Mouse (Mus musculus) E14TG2a.4 (cell line): ENCODE results near the gene Kif9.

Experiments used
- H3K27me3 ChIP-seq: 2 replicates; pipeline ENCODE4 v1.6.1; 2014; ENCODE audit warnings: low read length, control low read depth; ENCODE audit not compliant: insufficient read depth
- H3K36me3 ChIP-seq: 2 replicates; pipeline ENCODE4 v1.6.1; 2014; ENCODE audit warnings: low read length, control low read depth; ENCODE audit not compliant: insufficient read depth
- H3K4me1 ChIP-seq: replicated peaks from 2 replicates; pipeline ENCODE4 v1.6.1; 2014; ENCODE audit warnings: low read depth, low read length, control low read depth
- H3K4me3 ChIP-seq: replicated peaks from 2 replicates; pipeline ENCODE4 v1.5.1; 2014; ENCODE audit warnings: mild to moderate bottlenecking, low read length
- H3K9me3 ChIP-seq: 2 replicates; pipeline ENCODE4 v1.6.1; 2014; ENCODE audit warnings: low read length, control low read depth
- CTCF ChIP-seq: conservative IDR thresholded peaks from 2 replicates; pipeline ENCODE4 v1.5.1; 2014; ENCODE audit warnings: low read length
- NANOG ChIP-seq: IDR thresholded peaks from 2 replicates; pipeline ENCODE4 v1.6.1; 2014; ENCODE audit warnings: borderline replicate concordance, low read length, mixed read lengths
- POU5F1 ChIP-seq: IDR thresholded peaks from 2 replicates; pipeline ENCODE4 v1.6.1; 2014; ENCODE audit warnings: low read length, borderline replicate concordance

Kif9 gene

GRCm38 (mm10) chr9:110476124-110477091, at the start of gene Kif9, which contains the start of gene Klhl18:
Gene Kif9, plus strand, starts transcription at chr9:110476958.
Gene Klhl18, minus strand, starts transcription at chr9:110476694.
- no peaks in the 10 kb centered on the region for H3K36me3 ChIP-seq
- H3K9me3 ChIP-seq = no peaks in the 10 kb centered on the region
- peaks cover 25% of the 10 kb centered on the region for H3K4me1 ChIP-seq
- peaks cover 14% of the 10 kb centered on the region for H3K27me3 ChIP-seq
- H3K4me3 ChIP-seq = peak within 1 kb of the TSS; percentile 94
- TF ChIP-seq CTCF (no peak), POU5F1 (no peak)

- H3K27me3 ChIP-seq = no peaks in the 10 kb centered on the region
- peaks cover 17% of the 10 kb centered on the region for H3K4me1 ChIP-seq
- TF ChIP-seq CTCF = no peak
- no peak for TF ChIP-seq POU5F1
- no peak for TF ChIP-seq NANOG
- peaks cover 14% of the 10 kb centered on the region; the same call in 1 of the 2 replicates for H3K36me3 ChIP-seq
- H3K4me3 ChIP-seq = no peak overlapping the region
- no peaks in the 10 kb centered on the region for H3K9me3 ChIP-seq
These were observed 45.5 kb upstream of the Kif9 start for GRCm38 (mm10) chr9:110431241-110431640.

- H3K9me3 ChIP-seq = no peaks in the 10 kb centered on the region
- H3K4me1 ChIP-seq = peaks cover 12% of the 10 kb centered on the region
- peaks cover 17% of the 10 kb centered on the region; the same call in 1 of the 2 replicates for H3K36me3 ChIP-seq
- H3K27me3 ChIP-seq = no peaks in the 10 kb centered on the region
- H3K4me3 ChIP-seq = no peak overlapping the region
- TF ChIP-seq CTCF (no peak), NANOG (no peak), POU5F1 (no peak)
These were observed 43.7 kb upstream of the Kif9 start for GRCm38 (mm10) chr9:110433045-110433444.

- no peak overlapping the region for H3K4me3 ChIP-seq
- peaks cover 18% of the 10 kb centered on the region for H3K4me1 ChIP-seq
- 0 out of 2 replicates have a peak, but pooled peaks cover 8% of the 10 kb centered on the region for H3K36me3 ChIP-seq
- TF ChIP-seq CTCF (no peak), POU5F1 (no peak), NANOG (no peak)
- no peaks in the 10 kb centered on the region for H3K9me3 ChIP-seq
- H3K27me3 ChIP-seq = no peaks in the 10 kb centered on the region
These were observed 40.7 kb upstream of the Kif9 start for GRCm38 (mm10) chr9:110436041-110436440.

GRCm38 (mm10) chr9:110440049-110440448, 36.7 kb upstream of the Kif9 start:
- peaks cover 9% of the 10 kb centered on the region for H3K4me1 ChIP-seq
- no peak overlapping the region for H3K4me3 ChIP-seq
- no peaks in the 10 kb centered on the region for H3K9me3 ChIP-seq
- H3K36me3 ChIP-seq = peaks cover 10% of the 10 kb centered on the region; the same call in 1 of the 2 replicates
- no peaks in the 10 kb centered on the region for H3K27me3 ChIP-seq
- TF ChIP-seq NANOG (no peak), POU5F1 (no peak)

GRCm38 (mm10) chr9:110440559-110440958, 36.2 kb upstream of the Kif9 start:
- peaks cover 5% of the 10 kb centered on the region; the same call in 1 of the 2 replicates for H3K4me1 ChIP-seq
- peaks cover 9% of the 10 kb centered on the region; the same call in 1 of the 2 replicates for H3K36me3 ChIP-seq
- H3K4me3 ChIP-seq = no peak overlapping the region
- H3K9me3 ChIP-seq = no peaks in the 10 kb centered on the region
- TF ChIP-seq NANOG = no peak
- no peak for TF ChIP-seq CTCF
- no peak for TF ChIP-seq POU5F1
- H3K27me3 ChIP-seq = no peaks in the 10 kb centered on the region

GRCm38 (mm10) chr9:110448356-110448755, 28.4 kb upstream of the Kif9 start:
- H3K27me3 ChIP-seq = no peaks in the 10 kb centered on the region
- peaks cover 6% of the 10 kb centered on the region; the same call in 1 of the 2 replicates for H3K9me3 ChIP-seq
- no peak overlapping the region for H3K4me3 ChIP-seq
- no peak for TF ChIP-seq CTCF
- TF ChIP-seq POU5F1 = no peak
- no peak for TF ChIP-seq NANOG
- peaks cover 13% of the 10 kb centered on the region for H3K36me3 ChIP-seq
- H3K4me1 ChIP-seq = peaks cover 6% of the 10 kb centered on the region; the same call in 1 of the 2 replicates

- Histone ChIP-seq H3K36me3 (peaks cover 11% of the 10 kb centered on the region), H3K4me1 (peaks cover 6% of the 10 kb centered on the region; the same call in 1 of the 2 replicates), H3K4me3 (no peak overlapping the region), H3K27me3 (no peaks in the 10 kb centered on the region), H3K9me3 (peaks cover 6% of the 10 kb centered on the region; the same call in 1 of the 2 replicates)
- TF ChIP-seq CTCF (peak; percentile 61), NANOG (no peak), POU5F1 (no peak)
These were observed 27.7 kb upstream of the Kif9 start for GRCm38 (mm10) chr9:110448857-110449617.
